Mouse (Mus musculus) hindbrain, embryonic 10.5 days (tissue): ENCODE data around the gene Gm7735. TPM values are rescaled to one million over a fixed set of nuclear protein-coding genes. Genes with fewer than 3 reads are reported as not detected.
"Not testable (repeated sequence)": the region's sequence is repeated elsewhere in the genome, so short reads cannot be mapped to it uniquely, and the experiment has no call there.

Experiments used
- DNase-seq: peaks from one replicate; pipeline ENCODE4 v3.0.0-alpha.2; 2017; ENCODE audit warnings: low spot score
- H3K27ac ChIP-seq: fragments of 300-500 bp; sonication (generic); 2 replicates; pipeline ENCODE4 v1.5.1; 2016; ENCODE audit warnings: mild to moderate bottlenecking, moderate library complexity
- H3K27me3 ChIP-seq: fragments of 300-500 bp; sonication (generic); 2 replicates; pipeline ENCODE4 v1.6.1; 2016; ENCODE audit warnings: mild to moderate bottlenecking; ENCODE audit not compliant: poor library complexity, insufficient read depth, severe bottlenecking
- H3K36me3 ChIP-seq: fragments of 300-500 bp; sonication (generic); 2 replicates; pipeline ENCODE4 v1.6.1; 2016; ENCODE audit warnings: mild to moderate bottlenecking, moderate library complexity
- H3K4me1 ChIP-seq: fragments of 300-500 bp; sonication (generic); replicated peaks from 2 replicates; pipeline ENCODE4 v1.6.1; 2016; ENCODE audit warnings: mild to moderate bottlenecking
- H3K4me3 ChIP-seq: fragments of 300-500 bp; sonication (generic); 2 replicates; pipeline ENCODE4 v1.5.1; 2016; ENCODE audit warnings: mild to moderate bottlenecking, moderate library complexity
- H3K9me3 ChIP-seq: fragments of 300-500 bp; sonication (generic); 2 replicates; pipeline ENCODE4 v1.6.1; 2016; ENCODE audit warnings: mild to moderate bottlenecking, moderate library complexity
- WGBS: fragments of 180-500 bp; shearing (Covaris S2); methylation state at CpG from one replicate; pipeline ENCODE4 v1.1.7; 2016; 5-methylcytosine and 5-hydroxymethylcytosine counted together
- polyA plus RNA-seq: library from polyadenylated mRNA; unstranded; fragments of >200 nt; fragmentation: Nextera tagmentation; extraction: Ambion mirVana; gene quantifications from 2 replicates; pipeline ENCODE4 v1.2.1, GENCODE M21; 2016

The Gm7735 gene
- polyA plus RNA-seq: not detected in 2 replicates

GRCm38 (mm10) chr16:89169190-89169589, at the start of gene Gm7735:
Gm7735 (plus strand) TSS chr16:89169490.
- not testable (repeated sequence) for DNase-seq

GRCm38 (mm10) chr16:89140551-89140950, 28.7 kb upstream of the Gm7735 start, which contains the start of gene Gm6358:
Gm6358 (plus strand) TSS chr16:89140851.
- H3K27ac ChIP-seq: no peak within 1 kb of the TSS
- no peaks in the 10 kb centered on the region for H3K4me1 ChIP-seq
- WGBS: 91% methylated on average over 1 of the region's 1 CpGs
- H3K36me3 ChIP-seq: no peaks in the 10 kb centered on the region
- no peak for DNase-seq
- H3K27me3 ChIP-seq: no peaks in the 10 kb centered on the region
- no peaks in the 10 kb centered on the region for H3K9me3 ChIP-seq
- no peak within 1 kb of the TSS for H3K4me3 ChIP-seq

More at GRCm38 (mm10) chr16:89169190-89169589, at the start of gene Gm7735:
- H3K36me3 ChIP-seq, H3K9me3 ChIP-seq, H3K27me3 ChIP-seq, H3K4me3 ChIP-seq, H3K27ac ChIP-seq, H3K4me1 ChIP-seq: not testable (repeated sequence)

- no peak for DNase-seq
- H3K4me3 ChIP-seq: no peak within 1 kb of the TSS
- no peak within 1 kb of the TSS for H3K27ac ChIP-seq
- H3K36me3 ChIP-seq: no peaks in the 10 kb centered on the region
- H3K9me3 ChIP-seq: no peaks in the 10 kb centered on the region
- H3K27me3 ChIP-seq: no peaks in the 10 kb centered on the region
- no peaks in the 10 kb centered on the region for H3K4me1 ChIP-seq
- WGBS: 95% methylated on average over 1 of the region's 1 CpGs
Observed at GRCm38 (mm10) chr16:89150786-89151185, 18.5 kb upstream of the Gm7735 start, which contains the start of gene Gm10061. Gm10061 (plus strand) TSS chr16:89151086.

- Histone ChIP-seq H3K27ac (no peak within 1 kb of the TSS), H3K27me3 (no peaks in the 10 kb centered on the region), H3K9me3 (0 out of 2 replicates have a peak, but pooled peaks cover 4% of the 10 kb centered on the region), H3K36me3 (no peaks in the 10 kb centered on the region), H3K4me3 (no peak within 1 kb of the TSS), H3K4me1 (no peaks in the 10 kb centered on the region)
- WGBS: 86% methylated on average over 4 of the region's 4 CpGs
- no peak for DNase-seq
Observed at GRCm38 (mm10) chr16:89157652-89158051, 11.6 kb upstream of the Gm7735 start, which contains the start of gene Gm9789. Gm9789 (plus strand) TSS chr16:89157952.

- DNase-seq: no peak
- H3K4me1 ChIP-seq: no peaks in the 10 kb centered on the region
- 77% methylated on average over 2 of the region's 2 CpGs for WGBS
- no peaks in the 10 kb centered on the region for H3K9me3 ChIP-seq
- no peak within 1 kb of the TSS for H3K27ac ChIP-seq
- no peaks in the 10 kb centered on the region for H3K36me3 ChIP-seq
- no peak within 1 kb of the TSS for H3K4me3 ChIP-seq
- no peaks in the 10 kb centered on the region for H3K27me3 ChIP-seq
Observed at GRCm38 (mm10) chr16:89174435-89174834, 5.1 kb downstream of the Gm7735 start, which contains the start of gene 1110057P08Rik. 1110057P08Rik (plus strand) TSS chr16:89174735.

GRCm38 (mm10) chr16:89188621-89189020, 19.3 kb downstream of the Gm7735 start:
- Histone ChIP-seq H3K27me3 (no peaks in the 10 kb centered on the region), H3K4me3 (no peak overlapping the region), H3K9me3 (no peaks in the 10 kb centered on the region), H3K27ac (no peak overlapping the region), H3K4me1 (no peaks in the 10 kb centered on the region), H3K36me3 (no peaks in the 10 kb centered on the region)
- 84% methylated on average over 4 of the region's 4 CpGs for WGBS
- DNase-seq: no peak

- no peaks in the 10 kb centered on the region for H3K9me3 ChIP-seq
- H3K27me3 ChIP-seq: no peaks in the 10 kb centered on the region
- H3K4me1 ChIP-seq: no peaks in the 10 kb centered on the region
- H3K36me3 ChIP-seq: no peaks in the 10 kb centered on the region
- H3K4me3 ChIP-seq: no peak within 1 kb of the TSS
- DNase-seq: no peak
- no peak within 1 kb of the TSS for H3K27ac ChIP-seq
- 73% methylated on average over 1 of the region's 1 CpGs for WGBS
Observed at GRCm38 (mm10) chr16:89205561-89205960, 36.3 kb downstream of the Gm7735 start, which contains the start of gene Krtap20-2. Krtap20-2 (plus strand) TSS chr16:89205861.

Other genes with a start within 250 kb of the Gm7735 start
- not detected in 2 replicates for gene Krtap19-9b, start 237.2 kb upstream of the Gm7735 start, polyA plus RNA-seq
- not detected in 2 replicates for gene Krtap16-3, start 206.6 kb upstream of the Gm7735 start, polyA plus RNA-seq
- gene Krtap22-2, start 158.7 kb upstream of the Gm7735 start, polyA plus RNA-seq: not detected in 2 replicates
- not detected in 2 replicates for gene Gm10229, start 154.2 kb upstream of the Gm7735 start, polyA plus RNA-seq
- not detected in 2 replicates for gene Krtap6-1, start 137.8 kb upstream of the Gm7735 start, polyA plus RNA-seq
- gene Gm10228, start 128.0 kb upstream of the Gm7735 start, polyA plus RNA-seq: not detected in 2 replicates
- gene Krtap6-5, start 121.6 kb upstream of the Gm7735 start, polyA plus RNA-seq: not detected in 2 replicates
- gene 1110025L11Rik, start 105.5 kb upstream of the Gm7735 start, polyA plus RNA-seq: not detected in 2 replicates
- gene Krtap6-3, start 85.5 kb upstream of the Gm7735 start, polyA plus RNA-seq: not detected in 2 replicates
- gene Gm6358, start 28.6 kb upstream of the Gm7735 start, polyA plus RNA-seq: not detected in 2 replicates
- gene Gm10061, start 18.4 kb upstream of the Gm7735 start, polyA plus RNA-seq: not detected in 2 replicates
- gene Gm9789, start 11.5 kb upstream of the Gm7735 start, polyA plus RNA-seq: not detected in 2 replicates
- gene 1110057P08Rik, start 5.2 kb downstream of the Gm7735 start, polyA plus RNA-seq: not detected in 2 replicates
- gene Krtap20-2, start 36.4 kb downstream of the Gm7735 start, polyA plus RNA-seq: not detected in 2 replicates
- gene Krtap21-1, start 234.4 kb downstream of the Gm7735 start, polyA plus RNA-seq: not detected in 2 replicates